Mouse (Mus musculus) layer of hippocampus, adult 18-20 months (tissue): ENCODE measurements around the gene Cd151. TPM values are rescaled to one million over a fixed set of nuclear protein-coding genes. Genes with fewer than 3 reads are reported as not detected.

Experiments
- DNase-seq, 2 experiments: peaks; one replicate each; pipeline ENCODE4 v3.0.0; 2022; ENCODE audit warnings: low spot score in 2 of 2
- total RNA-seq, 2 experiments: library from RNA; stranded (reverse); gene quantifications; 2 replicates each; pipeline ENCODE4 v1.2.3; 2021

Cd151 gene
- total RNA-seq, 2 experiments from 2014 or later = 24.2 to 26.0 TPM

- DNase-seq = no peak
Observed at GRCm38 (mm10) chr7:141457236-141457635, 10.0 kb upstream of the Cd151 start.

DNA sequence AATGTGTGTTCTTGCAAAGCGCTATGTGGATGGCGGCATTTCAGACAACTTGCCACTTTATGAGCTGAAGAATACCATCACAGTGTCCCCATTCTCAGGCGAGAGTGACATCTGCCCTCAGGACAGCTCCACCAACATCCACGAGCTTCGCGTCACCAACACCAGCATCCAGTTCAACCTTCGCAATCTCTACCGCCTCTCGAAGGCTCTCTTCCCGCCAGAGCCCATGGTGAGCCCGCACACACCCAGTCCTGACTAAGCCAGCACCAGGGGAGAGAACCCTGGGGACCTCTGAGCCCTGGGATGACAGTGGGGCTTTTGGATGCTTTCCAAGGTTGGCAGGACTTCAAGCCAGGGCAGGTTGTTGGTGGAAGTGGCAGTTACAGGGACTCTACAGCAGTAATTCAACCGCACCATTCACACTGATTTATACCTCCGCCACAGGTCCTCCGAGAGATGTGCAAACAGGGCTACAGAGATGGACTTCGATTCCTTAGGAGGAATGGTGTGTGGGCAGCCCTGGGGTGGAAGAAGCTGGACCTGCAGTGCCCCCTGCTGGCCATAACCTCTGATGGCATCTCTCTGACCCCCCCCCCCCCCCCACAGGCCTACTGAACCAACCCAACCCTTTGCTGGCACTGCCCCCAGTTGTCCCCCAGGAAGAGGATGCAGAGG lies 9.1 kb upstream of the Cd151 start:
- DNase-seq = no peak

- DNase-seq = no peak
Observed at GRCm38 (mm10) chr7:141458661-141459060, 8.5 kb upstream of the Cd151 start.

- DNase-seq = no peak
Observed at GRCm38 (mm10) chr7:141459301-141459711, 7.9 kb upstream of the Cd151 start.

DNA sequence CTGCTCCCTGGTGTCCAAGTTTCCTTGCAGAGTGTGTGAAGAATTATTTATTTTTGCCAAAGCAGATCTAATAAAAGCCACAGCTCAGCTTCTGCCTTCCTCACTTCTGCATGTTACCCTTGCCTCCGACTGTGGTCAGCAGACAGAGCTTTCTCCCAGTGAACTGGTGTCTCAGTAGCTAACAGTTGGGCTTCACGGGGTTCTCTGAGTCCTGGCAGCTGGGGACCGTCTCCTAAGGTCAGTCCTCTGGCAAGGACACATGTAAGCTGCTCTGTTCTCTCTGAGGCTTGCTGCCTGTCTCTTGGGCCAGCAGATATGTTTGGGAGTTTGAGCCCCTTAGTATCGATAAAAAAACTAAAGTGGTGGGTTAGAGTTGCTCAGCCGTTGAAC lies 7.2 kb upstream of the Cd151 start:
- no peak for DNase-seq

DNA sequence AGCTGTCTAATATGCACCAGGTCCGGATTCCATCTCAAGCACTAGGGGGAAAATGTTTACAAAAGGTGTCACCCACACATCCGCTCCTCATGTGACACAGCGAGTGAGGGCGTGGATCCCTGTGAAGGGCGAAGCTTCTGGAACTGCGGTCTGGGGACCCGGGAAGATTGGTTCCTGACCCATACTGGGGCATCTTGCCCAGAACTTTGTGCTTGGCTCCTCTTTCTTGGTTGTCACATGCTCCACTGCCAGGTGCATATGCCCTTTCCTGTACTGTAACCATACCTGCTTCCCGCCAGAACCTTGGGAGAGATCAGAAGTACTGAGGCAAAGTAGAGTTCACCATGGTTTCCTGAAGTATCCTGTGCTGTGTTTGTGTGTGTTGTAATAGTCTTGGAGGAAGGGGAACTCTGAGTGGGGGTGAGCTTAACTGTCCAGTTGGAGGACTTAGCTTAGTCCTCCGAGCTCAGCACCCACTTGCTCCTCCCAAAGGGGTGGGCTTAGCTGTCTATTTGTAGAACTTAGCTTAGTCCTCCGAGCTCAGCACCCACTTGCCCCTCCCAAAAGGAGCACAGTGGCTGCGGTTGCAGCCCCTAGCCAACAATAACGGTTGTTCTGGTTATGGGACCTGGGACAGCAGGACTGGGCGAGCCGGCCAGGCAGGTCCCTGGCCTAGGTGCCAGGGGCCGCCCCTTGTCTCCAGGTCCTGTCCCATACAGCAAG lies 6.6 kb upstream of the Cd151 start, which contains the start of gene Cracr2b:
TSS of gene Cracr2b (plus strand) at position 704 of the 723 bp plus-strand sequence.
- no peak for DNase-seq

GRCm38 (mm10) chr7:141461521-141462332 lies 5.5 kb upstream of the Cd151 start:
- DNase-seq = no peak

DNA sequence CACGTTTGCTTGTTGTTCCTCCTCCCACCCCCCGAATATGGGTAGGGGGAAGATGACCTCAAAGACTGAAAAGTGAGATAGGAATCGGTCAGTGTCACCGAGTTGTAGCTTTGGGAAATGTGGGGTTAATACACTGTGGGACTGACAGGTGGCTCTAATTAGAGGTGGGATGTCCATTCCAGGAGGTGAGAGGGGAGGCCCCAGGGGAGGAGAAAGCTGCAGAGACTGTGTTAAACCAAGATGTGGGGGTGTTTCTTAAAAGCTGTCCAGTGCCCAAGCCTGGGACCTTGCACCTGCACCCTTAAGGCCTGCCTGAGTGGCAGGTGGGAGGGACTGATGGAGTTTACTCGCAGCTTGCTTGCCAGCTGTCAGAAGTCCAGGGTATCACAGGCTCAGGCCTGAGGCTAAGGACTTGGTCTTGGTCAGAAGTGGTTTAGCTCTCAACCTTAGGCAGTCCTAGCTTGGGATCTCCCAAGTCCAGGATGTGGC lies 4.8 kb upstream of the Cd151 start:
- no peak for DNase-seq

GRCm38 (mm10) chr7:141463824-141464602 lies 3.2 kb upstream of the Cd151 start:
- DNase-seq = no peak

DNA sequence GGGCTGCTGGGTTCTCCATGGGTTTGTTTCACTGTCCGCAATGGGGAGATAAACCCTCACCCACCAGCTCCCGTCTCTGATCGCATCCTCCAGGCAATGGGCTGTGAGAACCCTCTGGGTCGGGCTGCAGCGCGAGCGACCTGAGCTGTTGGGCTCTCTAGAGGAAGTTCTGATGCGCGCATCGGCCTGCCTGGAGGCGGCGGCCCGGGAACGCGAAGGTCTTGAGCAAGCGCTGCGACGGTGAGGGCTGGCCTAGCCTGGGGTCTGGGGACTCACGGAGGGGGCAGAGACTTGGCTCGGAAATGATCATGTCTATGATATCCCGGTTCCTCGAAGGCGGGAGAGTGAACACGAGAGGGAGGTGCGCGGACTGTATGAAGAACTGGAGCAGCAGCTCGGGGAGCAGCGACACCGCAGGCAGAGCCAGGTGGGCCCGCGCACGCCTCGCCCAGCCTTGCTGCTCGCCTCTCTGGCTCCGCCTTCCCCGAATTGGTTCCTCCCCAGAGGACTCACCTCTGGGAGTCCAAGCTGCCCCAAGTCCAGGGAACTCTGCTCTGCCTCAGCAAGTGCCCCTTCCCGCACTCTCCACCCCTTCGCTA lies 2.5 kb upstream of the Cd151 start:
- no peak for DNase-seq

- no peak for DNase-seq
Observed at GRCm38 (mm10) chr7:141465388-141466044, 1.7 kb upstream of the Cd151 start.

- no peak for DNase-seq
Observed at GRCm38 (mm10) chr7:141466045-141466394, 1.2 kb upstream of the Cd151 start.

DNA sequence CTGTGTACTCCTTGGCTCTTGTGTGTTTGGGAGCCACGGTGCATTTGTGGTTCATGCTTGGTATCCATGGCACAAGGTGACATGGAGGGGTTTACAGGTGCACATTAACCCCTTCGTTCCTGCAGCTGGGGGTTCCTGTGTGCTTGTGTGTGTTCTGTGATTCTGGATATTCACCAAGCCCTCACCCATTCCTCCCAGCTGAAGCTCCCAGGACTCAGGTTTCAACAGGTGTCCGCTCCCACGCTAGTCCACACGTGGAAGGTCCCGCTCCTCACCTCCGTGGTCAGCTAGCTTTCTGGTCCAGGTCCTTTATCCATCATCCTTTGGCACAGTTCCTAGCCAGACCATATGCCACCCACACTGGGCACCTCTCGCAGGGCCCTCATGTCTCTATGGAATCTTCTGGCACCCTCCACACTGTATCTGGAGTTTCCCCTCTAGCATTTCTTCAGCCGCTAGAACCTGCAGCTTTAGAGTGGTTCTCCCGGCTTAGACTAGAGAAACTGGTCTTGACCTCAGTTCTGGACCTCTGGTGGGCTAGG lies 514 bp upstream of the Cd151 start:
- DNase-seq = no peak

DNA sequence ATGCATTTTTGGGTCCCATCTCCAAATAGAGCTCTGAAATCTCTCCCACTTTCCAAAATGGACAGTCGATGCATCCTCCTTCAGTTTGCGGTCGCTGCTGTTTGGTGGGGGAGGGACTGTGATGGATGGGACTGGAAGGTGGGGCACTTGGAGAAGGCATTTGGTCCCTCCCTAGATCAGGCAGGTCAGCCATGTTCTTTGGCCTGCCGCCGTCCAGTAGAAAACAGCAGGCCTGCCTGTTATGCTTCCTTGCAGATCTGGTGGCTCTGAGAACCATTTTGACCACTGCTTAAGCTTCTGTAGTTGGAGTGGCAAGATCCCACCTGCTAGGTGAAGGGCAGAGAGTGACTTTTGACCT lies 951 bp downstream of the Cd151 start:
- no peak for DNase-seq

GRCm38 (mm10) chr7:141468522-141469211 lies 1.5 kb downstream of the Cd151 start:
- peak in 1 of 2 experiments; percentile 65 for DNase-seq

GRCm38 (mm10) chr7:141469352-141469751 lies 2.2 kb downstream of the Cd151 start:
- no peak for DNase-seq

GRCm38 (mm10) chr7:141469901-141470636 lies 2.9 kb downstream of the Cd151 start:
- no peak for DNase-seq

DNA sequence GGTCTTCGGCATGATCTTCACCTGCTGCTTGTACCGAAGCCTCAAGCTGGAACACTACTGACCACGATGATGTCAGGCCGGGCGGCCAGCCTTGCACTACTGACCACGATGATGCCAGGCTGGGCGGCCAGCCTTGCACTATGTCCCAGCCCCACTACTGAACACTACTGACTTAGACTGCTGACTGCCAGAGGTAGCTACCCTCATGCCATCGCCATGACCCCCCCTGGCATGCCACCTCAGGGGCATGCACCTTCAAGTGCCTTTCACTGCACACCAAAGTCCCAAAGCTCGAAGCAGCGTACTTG lies 3.4 kb downstream of the Cd151 start:
- no peak for DNase-seq

GRCm38 (mm10) chr7:141471236-141471635 lies 4.0 kb downstream of the Cd151 start:
- DNase-seq = no peak
